Mouse (Mus musculus) telencephalon, adult 2 months (tissue): ENCODE measurements around the gene Xylt1.
A peak's percentile ranks its signal among the peaks of the same experiment; 100 is the strongest.

Source experiments
- DNase-seq: peaks from one replicate; pipeline ENCODE4 v3.0.0-alpha.2; 2011; ENCODE audit warnings: low read depth, low spot score

Xylt1 gene

GRCm38 (mm10) chr7:117394380-117394779 lies 13.6 kb downstream of the Xylt1 start:
- DNase-seq = no peak

- no peak for DNase-seq
Measured at GRCm38 (mm10) chr7:117395511-117395910, 14.7 kb downstream of the Xylt1 start.

GRCm38 (mm10) chr7:117397877-117398276 lies 17.1 kb downstream of the Xylt1 start:
- DNase-seq = no peak

GRCm38 (mm10) chr7:117399971-117400370 lies 19.2 kb downstream of the Xylt1 start:
- DNase-seq = no peak

- no peak for DNase-seq
Measured at GRCm38 (mm10) chr7:117401581-117401980, 20.8 kb downstream of the Xylt1 start.

- DNase-seq = no peak
Measured at GRCm38 (mm10) chr7:117406336-117406735, 25.6 kb downstream of the Xylt1 start.

GRCm38 (mm10) chr7:117409268-117409988 lies 28.6 kb downstream of the Xylt1 start:
- no peak for DNase-seq

GRCm38 (mm10) chr7:117411874-117412273 lies 31.1 kb downstream of the Xylt1 start:
- DNase-seq = no peak

- no peak for DNase-seq
Measured at GRCm38 (mm10) chr7:117412405-117412804, 31.6 kb downstream of the Xylt1 start.

GRCm38 (mm10) chr7:117414341-117415008 lies 33.7 kb downstream of the Xylt1 start:
- peak; percentile 62 for DNase-seq

GRCm38 (mm10) chr7:117415009-117415363 lies 34.2 kb downstream of the Xylt1 start:
- DNase-seq = no peak

- no peak for DNase-seq
Measured at GRCm38 (mm10) chr7:117419041-117419440, 38.3 kb downstream of the Xylt1 start.

- no peak for DNase-seq
Measured at GRCm38 (mm10) chr7:117419846-117420245, 39.1 kb downstream of the Xylt1 start.

- no peak for DNase-seq
Measured at GRCm38 (mm10) chr7:117420301-117420700, 39.5 kb downstream of the Xylt1 start.

GRCm38 (mm10) chr7:117420836-117421566 lies 40.2 kb downstream of the Xylt1 start:
- no peak for DNase-seq

GRCm38 (mm10) chr7:117424841-117425240 lies 44.1 kb downstream of the Xylt1 start:
- no peak for DNase-seq

GRCm38 (mm10) chr7:117426366-117426765 lies 45.6 kb downstream of the Xylt1 start:
- no peak for DNase-seq

- peak; percentile 15 for DNase-seq
Measured at GRCm38 (mm10) chr7:117428690-117429224, 48.0 kb downstream of the Xylt1 start.

GRCm38 (mm10) chr7:117429483-117429882 lies 48.7 kb downstream of the Xylt1 start:
- DNase-seq = no peak

GRCm38 (mm10) chr7:117429895-117430294 lies 49.1 kb downstream of the Xylt1 start:
- DNase-seq = no peak

GRCm38 (mm10) chr7:117430361-117430935 lies 49.7 kb downstream of the Xylt1 start:
- DNase-seq = no peak

- peak; percentile 72 for DNase-seq
Measured at GRCm38 (mm10) chr7:117433641-117434040, 52.9 kb downstream of the Xylt1 start.
